Mouse (Mus musculus): ENCODE results near the gene Rrh.

Rrh gene

GRCm38 (mm10) chr3:129822206-129822775 is at the start of gene Rrh:
Gene Rrh (minus strand): TSS chr3:129822587.
- no peak for DNase-seq (ENCODE audit: low read depth)

- peak; percentile 66 for DNase-seq (ENCODE audit: low read depth)
Observed at GRCm38 (mm10) chr3:129863698-129864097, 41.3 kb upstream of the Rrh start.

- DNase-seq (ENCODE audit: low read depth): no peak
Observed at GRCm38 (mm10) chr3:129862592-129862991, 40.2 kb upstream of the Rrh start.

GRCm38 (mm10) chr3:129846846-129847245 is 24.5 kb upstream of the Rrh start:
- no peak for DNase-seq (ENCODE audit: low read depth)

GRCm38 (mm10) chr3:129845868-129846267 is 23.5 kb upstream of the Rrh start:
- DNase-seq (ENCODE audit: low read depth): no peak

GRCm38 (mm10) chr3:129838017-129838416 is 15.6 kb upstream of the Rrh start:
- DNase-seq (ENCODE audit: low read depth): no peak

GRCm38 (mm10) chr3:129836965-129837364 is 14.6 kb upstream of the Rrh start:
- no peak for DNase-seq (ENCODE audit: low read depth)

GRCm38 (mm10) chr3:129836051-129836697 is 13.8 kb upstream of the Rrh start:
- no peak for DNase-seq (ENCODE audit: low read depth)

- DNase-seq (ENCODE audit: low read depth): no peak
Observed at GRCm38 (mm10) chr3:129835388-129835934, 13.1 kb upstream of the Rrh start, which contains the start of gene Cfi. Gene Cfi (plus strand): TSS chr3:129835884.

GRCm38 (mm10) chr3:129831035-129831568 is 8.7 kb upstream of the Rrh start, which contains the start of gene Gar1:
Gene Gar1 (minus strand): TSS chr3:129831396.
- peak; percentile 99 for DNase-seq (ENCODE audit: low read depth)

- DNase-seq (ENCODE audit: low read depth): peak; percentile 70
Observed at GRCm38 (mm10) chr3:129830626-129831025, 8.2 kb upstream of the Rrh start.

GRCm38 (mm10) chr3:129827691-129828090 is 5.3 kb upstream of the Rrh start:
- DNase-seq (ENCODE audit: low read depth): no peak

- no peak for DNase-seq (ENCODE audit: low read depth)
Observed at GRCm38 (mm10) chr3:129826691-129827090, 4.3 kb upstream of the Rrh start.

GRCm38 (mm10) chr3:129824891-129825290 is 2.5 kb upstream of the Rrh start:
- DNase-seq (ENCODE audit: low read depth): no peak

GRCm38 (mm10) chr3:129824146-129824545 is 1.8 kb upstream of the Rrh start:
- DNase-seq (ENCODE audit: low read depth): no peak

GRCm38 (mm10) chr3:129823293-129823692 is 906 bp upstream of the Rrh start:
- DNase-seq (ENCODE audit: low read depth): peak; percentile 74

- DNase-seq (ENCODE audit: low read depth): no peak
Observed at GRCm38 (mm10) chr3:129821736-129822135, 651 bp downstream of the Rrh start.

GRCm38 (mm10) chr3:129820847-129821246 is 1.5 kb downstream of the Rrh start:
- DNase-seq (ENCODE audit: low read depth): no peak

GRCm38 (mm10) chr3:129803765-129804164 is 18.6 kb downstream of the Rrh start, which contains the start of gene Lrit3:
Gene Lrit3 (minus strand): TSS chr3:129804030.
- DNase-seq (ENCODE audit: low read depth): no peak

- DNase-seq (ENCODE audit: low read depth): no peak
Observed at GRCm38 (mm10) chr3:129799011-129799410, 23.4 kb downstream of the Rrh start.

- no peak for DNase-seq (ENCODE audit: low read depth)
Observed at GRCm38 (mm10) chr3:129798551-129798950, 23.8 kb downstream of the Rrh start.

- no peak for DNase-seq (ENCODE audit: low read depth)
Observed at GRCm38 (mm10) chr3:129797341-129797740, 25.0 kb downstream of the Rrh start.

- no peak for DNase-seq (ENCODE audit: low read depth)
Observed at GRCm38 (mm10) chr3:129793801-129794200, 28.6 kb downstream of the Rrh start.

All from induced T-regulatory cell, adult 2 months (primary cell).